Mouse (Mus musculus) right cerebral cortex, postnatal 14 days (tissue): ENCODE data around the gene Zswim3.

ENCODE experiments used
- DNase-seq: peaks from one replicate; pipeline ENCODE4 v3.0.0; 2022

The Zswim3 gene

GRCm38 (mm10) chr2:164804533-164805331 is at the start of gene Zswim3, which contains the start of gene Acot8:
Zswim3 (plus strand) TSS chr2:164805098.
Acot8 (minus strand) TSS chr2:164804882.
- peak; percentile 94 for DNase-seq

DNA sequence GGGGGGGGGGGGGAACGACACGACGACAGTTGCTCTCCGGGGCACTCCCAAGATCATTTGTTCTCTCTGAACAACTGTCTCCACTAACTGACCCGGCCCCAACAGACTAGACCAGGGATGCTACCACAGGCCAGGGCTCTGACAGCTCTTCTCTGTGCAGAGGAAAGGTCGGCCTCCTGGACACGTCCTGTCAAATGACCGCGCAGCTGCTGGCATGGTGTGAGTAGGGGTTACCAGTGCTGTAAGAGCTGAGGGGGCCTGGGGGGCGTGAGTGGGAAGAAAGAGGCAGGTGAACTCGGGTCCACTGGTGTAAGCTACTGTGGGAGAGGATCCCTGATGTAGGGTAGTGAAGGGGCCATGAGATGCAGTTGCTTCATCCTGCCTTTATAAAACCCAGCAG is 47.1 kb upstream of the Zswim3 start:
- DNase-seq: no peak

DNA sequence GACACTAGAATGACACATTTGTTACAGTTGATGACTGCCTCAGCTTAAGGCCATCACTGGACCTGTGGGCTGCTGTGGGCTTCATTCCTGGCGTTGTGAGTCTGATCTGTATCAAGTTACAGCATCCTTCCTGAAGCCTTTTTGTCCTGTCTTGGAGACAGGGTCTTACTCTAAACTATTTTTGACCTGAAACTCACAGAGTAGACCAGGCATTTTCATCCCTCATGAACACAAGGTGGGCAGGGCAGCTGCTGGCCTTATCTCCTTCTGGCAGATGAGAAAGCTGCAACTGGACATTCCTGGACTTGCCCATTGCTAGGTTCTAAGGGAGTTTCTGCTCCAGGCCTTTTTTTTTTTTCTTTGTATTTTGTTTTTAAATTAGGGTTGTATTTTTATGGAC is 46.2 kb upstream of the Zswim3 start:
- no peak for DNase-seq

DNA sequence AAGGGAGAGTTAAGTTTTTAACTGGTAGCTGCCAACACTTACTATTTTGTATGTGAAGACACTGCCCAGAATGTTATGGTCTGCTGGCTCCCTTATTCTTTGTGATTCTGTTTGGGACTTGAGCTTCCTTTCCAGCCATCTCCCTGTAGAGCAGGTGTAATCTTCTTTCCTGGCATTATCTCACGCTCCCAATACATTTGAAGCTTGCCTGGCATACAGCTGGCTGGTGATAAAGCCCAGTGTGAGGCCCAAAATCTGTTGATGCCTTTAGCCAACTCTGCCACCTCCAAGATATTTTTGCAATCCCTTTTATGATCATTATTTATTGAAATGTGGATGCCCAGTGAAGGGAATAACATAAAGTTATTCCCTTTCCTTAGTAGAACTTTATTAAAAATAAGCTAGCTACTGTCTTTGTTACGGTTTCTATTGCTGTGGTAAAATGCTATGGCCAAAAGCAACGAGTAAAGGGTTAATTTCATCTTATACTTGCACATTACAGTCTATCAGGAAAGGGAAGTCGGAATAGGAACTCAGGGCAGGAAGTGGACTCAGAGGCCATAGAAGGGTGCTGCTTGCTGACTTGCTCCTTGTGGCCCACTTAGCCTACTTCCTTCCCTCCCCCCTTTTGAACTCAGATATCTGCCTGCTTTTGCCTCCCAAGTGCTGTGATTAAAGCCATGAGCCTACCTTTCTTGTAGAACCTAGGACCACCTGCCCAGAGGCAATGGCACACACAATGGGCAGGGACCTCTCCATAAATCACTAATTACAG is 44.7 kb upstream of the Zswim3 start:
- no peak for DNase-seq

- no peak for DNase-seq
Measured at GRCm38 (mm10) chr2:164761502-164761901, 43.4 kb upstream of the Zswim3 start.

DNA sequence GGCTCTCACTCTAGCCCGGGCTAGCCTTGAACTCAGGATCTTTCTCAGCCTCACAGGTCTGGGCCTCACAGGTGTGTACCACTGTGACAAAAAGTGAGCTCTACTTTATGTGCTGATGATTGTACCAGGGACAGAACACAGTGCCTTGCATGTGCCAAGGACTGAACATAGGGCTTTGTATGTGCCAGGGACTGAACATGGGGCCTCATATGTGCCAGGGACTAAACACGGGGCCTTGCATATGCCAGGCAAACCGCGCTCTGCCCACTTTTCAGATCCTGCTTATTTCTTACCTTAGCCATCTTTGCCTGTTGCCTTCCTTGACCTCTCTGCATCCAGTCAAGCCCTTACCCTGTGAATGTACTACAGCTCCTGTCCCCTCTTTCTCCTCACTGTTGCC is 42.9 kb upstream of the Zswim3 start:
- DNase-seq: no peak

DNA sequence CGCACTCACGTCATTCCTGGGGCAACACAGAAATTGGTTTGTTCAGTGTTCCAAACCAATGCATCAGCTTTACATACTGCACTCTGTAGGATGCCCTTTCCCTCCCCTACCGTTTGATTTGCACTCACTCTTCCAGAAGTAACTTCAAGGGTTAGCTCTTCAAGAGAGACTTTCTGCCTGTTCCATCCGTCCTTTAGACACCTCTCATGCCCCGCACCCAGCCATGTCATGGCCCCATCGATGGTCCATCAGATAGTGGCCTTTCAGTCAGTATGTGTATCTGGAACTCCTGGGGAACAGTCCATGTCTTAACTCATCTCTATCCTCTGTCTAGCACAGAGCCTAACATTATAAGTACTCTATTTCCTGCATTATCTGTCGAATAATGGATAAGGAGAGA is 42.3 kb upstream of the Zswim3 start:
- no peak for DNase-seq

GRCm38 (mm10) chr2:164765841-164766240 is 39.1 kb upstream of the Zswim3 start:
- DNase-seq: no peak

DNA sequence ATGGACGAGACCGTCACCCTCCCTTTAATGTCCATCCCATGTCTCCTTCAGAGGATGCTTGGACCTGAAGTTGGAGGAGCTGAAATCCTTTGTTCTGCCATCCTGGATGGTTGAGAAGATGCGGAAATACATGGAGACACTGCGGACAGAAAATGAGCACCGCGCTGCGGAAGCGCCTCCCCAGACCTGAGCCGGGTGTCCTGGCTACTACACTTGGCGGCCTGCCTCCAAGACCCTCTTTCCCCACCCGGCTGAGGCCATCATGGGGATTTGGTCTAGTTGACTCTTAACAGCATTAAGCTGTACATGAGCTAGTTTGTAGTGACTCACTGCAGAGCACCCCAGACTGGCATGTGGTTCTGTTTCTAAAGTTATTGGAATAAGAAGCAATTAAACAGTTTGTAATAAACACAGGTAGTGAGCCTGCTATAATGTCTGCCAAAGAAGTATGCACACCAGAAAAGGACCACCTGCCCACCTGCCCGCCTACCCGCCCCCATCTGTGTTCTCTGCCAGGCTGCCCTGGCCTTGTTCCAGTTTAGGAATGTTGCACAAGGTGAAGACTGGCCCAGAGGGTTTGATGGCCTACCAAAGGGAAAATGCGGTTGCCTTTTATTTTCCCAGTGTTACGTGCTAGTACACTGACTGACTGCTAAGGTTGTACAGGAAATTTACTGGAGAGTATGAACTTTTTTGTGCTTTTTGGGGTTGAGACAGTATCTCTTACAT is 36.9 kb upstream of the Zswim3 start:
- no peak for DNase-seq

GRCm38 (mm10) chr2:164769258-164770037 is 35.5 kb upstream of the Zswim3 start, which contains the start of gene Ube2c:
Ube2c (plus strand) TSS chr2:164769898.
- peak; percentile 96 for DNase-seq

DNA sequence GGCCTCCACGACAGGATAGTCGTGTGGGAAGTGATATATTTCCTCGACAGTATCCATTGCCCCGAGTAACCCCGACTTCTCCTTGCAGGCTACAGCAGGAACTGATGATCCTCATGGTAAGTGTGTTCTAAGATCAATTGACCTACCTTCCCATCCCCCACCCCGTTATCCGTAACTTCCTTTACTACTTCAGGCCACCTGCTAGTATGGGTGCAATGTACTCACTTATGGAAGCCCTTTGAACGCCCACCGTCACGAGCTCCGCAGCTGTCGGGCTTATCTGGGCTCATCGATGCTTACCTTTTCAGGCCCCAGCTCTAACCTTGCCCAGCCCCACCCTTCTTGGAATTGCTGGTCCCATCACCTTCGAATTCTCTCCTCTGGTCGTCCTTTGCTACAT is 34.6 kb upstream of the Zswim3 start:
- DNase-seq: no peak

DNA sequence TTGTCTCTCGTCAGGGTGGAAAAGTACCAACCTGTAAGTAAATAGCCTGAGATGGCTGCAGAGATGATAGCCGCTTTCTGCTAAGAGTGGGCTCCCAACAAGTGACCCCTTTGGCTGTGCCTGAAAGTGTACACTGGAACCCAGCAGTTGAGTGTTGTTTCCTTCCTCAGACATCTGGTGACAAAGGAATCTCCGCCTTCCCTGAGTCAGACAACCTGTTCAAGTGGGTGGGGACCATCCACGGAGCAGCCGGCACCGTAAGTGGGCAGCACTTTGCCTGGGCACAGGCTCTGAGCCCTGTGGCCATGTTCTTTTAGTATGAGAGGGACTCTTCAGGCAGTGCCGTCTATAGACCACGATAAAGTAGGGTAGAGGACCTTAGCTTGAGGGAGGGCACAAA is 33.8 kb upstream of the Zswim3 start:
- DNase-seq: no peak

GRCm38 (mm10) chr2:164773229-164773988 is 31.5 kb upstream of the Zswim3 start:
- DNase-seq: no peak

GRCm38 (mm10) chr2:164773989-164774364 is 30.9 kb upstream of the Zswim3 start:
- DNase-seq: no peak

DNA sequence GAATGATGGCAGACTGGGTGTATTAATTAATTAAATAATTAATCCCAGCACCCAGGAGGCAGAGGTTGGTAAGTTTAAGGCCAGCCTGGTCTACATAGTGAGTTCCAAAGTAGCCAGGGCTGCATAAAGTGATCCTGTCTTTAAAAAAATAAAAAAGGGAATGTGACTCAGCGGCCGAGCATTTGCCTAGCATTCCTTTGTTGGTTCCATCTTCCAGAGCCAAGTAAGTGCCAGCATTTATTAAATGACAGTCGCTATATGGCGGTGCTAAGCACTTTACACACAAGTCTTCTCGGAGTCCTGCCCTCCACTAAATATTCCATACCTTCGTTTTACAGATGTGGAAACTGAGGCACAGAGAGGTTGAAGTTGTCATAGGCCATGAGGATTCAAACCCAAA is 28.8 kb upstream of the Zswim3 start:
- DNase-seq: no peak

GRCm38 (mm10) chr2:164776801-164777200 is 28.1 kb upstream of the Zswim3 start:
- DNase-seq: no peak

DNA sequence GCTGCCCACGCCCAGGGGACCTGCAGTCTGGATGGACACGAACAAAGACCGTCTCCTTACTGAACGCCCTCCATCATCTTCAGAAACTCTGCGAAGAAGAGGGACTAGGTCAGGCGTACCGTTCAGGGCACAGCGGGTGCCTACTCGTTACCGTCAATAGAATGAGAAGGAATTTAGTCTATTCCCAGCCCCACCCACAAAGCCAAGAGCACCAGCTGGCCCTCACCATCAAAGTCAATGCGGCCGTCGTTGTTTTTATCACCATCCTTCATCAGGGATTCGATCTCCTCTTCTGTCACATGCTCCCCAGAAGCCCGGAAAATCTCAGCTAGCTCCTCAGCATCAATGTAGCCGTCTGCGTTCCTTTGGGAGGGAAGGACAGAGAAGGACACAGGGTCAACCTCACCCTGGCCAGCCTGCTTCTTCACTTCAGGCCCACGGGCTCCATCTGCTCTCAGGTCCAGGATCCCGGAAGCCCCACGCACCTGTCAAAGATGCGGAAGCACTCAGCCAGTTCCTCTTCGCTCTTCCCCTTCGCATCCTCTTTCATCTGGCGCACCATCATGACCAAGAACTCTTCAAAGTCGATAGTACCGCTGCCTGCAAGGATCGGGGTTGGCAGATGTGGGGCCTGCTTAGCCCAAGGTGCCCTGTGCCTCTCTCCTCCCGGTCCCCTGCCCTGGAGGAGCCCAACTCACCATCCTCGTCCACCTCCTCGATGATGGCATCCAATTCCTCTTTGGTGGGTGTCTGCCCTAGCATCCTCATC is 27.5 kb upstream of the Zswim3 start:
- DNase-seq: no peak

DNA sequence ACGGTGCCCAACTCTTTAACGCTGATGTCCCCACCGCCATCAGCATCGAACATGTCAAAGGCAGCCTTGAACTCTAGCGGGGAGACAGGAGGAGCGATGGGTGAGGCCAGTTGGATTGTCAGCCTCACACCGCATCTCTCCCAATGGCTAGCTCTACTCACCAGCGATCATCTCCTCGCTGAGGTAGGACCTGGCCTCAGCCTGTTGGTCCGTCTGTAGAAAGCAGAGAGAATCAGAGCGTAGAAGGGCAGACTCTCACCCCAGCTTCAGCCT is 26.9 kb upstream of the Zswim3 start:
- no peak for DNase-seq

GRCm38 (mm10) chr2:164778809-164779208 is 26.1 kb upstream of the Zswim3 start:
- no peak for DNase-seq

DNA sequence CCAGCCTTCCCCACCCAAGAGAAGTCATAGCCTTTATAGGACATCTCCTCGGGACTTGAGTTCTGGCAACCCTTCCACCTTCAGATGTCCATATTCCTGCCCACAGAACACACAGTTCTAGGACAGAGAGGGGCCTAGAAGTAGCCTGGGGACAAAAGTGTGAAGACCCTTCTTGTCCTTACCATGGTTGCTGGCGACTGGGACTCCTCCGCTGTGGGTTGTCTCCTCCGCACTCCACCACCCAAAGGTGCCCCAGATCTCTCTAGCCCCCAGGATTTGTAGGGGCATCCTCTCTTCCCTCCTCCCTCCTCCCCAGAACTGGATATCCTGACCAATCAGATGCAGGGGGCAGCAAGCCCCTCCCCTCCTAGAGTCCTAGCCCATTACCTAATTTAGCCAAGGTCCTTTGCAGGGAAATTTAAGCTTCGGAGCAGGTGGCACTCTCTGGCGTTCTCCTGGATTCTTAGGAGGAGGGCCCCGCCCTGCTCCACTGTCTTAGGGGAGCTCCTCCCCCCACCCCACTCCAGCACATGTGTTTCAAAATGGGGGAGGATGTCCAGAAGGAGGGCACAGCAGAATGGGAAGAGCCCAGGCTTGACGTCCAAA is 25.3 kb upstream of the Zswim3 start, which contains the start of gene Tnnc2:
Tnnc2 (minus strand) TSS at position 487 of the 606 bp plus-strand sequence.
- DNase-seq: no peak

DNA sequence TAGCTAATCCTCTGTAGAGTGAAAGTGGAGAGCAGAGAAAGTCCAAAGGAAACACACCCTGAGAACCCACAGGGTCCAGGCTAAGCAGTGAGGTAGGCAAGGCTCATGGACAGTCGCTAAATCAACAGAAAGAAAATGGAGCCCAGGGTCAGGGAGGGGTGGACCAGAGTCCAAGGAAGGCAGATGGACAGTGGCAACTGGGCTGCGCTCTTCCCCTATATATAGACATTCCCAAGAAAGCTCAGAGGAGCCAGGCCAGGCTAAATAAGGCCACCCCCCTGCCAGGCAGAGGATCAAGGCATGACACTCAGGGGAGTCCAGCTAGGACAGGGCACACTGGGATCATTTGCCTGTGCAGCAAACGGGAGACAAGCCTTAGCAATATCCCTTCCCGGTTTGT is 23.0 kb upstream of the Zswim3 start:
- no peak for DNase-seq
